Mouse (Mus musculus): ENCODE data around the gene Cops3. TPM values are rescaled to one million over a fixed set of nuclear protein-coding genes. Genes with fewer than 3 reads are reported as not detected.

Gene Cops3
- polyA plus RNA-seq (2012; rRNA removed): 47.3 and 48.1 TPM in 2 replicates

GRCm38 (mm10) chr11:59839459-59840126 is at the start of gene Cops3:
Gene Cops3 (minus strand): TSS chr11:59839838.
- H3K4me1 ChIP-seq (ENCODE audit: control insufficient read depth, insufficient read depth, low read length): peaks cover 1% of the 10 kb centered on the region; the same call in 1 of the 2 replicates
- TF ChIP-seq CTCF (IDR thresholded peaks at IDR 0.05; ENCODE audit: extremely low read depth, insufficient read depth, low read length) (no peak), POLR2A (IDR thresholded peaks at IDR 0.05; ENCODE audit: extremely low read depth, insufficient read depth, low read length) (peak; percentile 75; the same call in 1 of the 2 replicates)
- H3K4me3 ChIP-seq (ENCODE audit: insufficient read depth, low read length): peak within 1 kb of the TSS; percentile 90
- peak within 1 kb of the TSS; percentile 98 for H3K27ac ChIP-seq (ENCODE audit: insufficient read depth, low read length)

DNA sequence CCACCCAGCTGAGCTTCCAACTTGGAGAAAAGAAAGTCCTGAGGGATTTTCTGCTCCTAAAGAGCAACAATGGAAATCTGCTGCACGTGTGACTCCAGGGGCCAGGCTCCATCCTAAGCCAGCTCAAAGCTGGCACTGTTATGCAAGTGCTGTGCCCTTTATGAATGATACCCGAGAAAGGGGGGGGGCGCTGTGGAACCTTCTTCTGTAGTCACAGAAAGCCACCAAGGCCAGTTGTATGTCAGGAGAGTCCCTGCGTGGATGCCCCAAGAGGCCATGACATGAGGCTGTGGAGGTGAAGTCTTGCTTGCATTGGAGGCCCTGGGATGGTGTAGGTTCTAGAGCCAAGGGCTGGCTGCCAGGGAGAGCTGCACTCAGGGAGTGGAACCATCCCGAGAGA is 48.5 kb upstream of the Cops3 start:
- TF ChIP-seq POLR2A (IDR thresholded peaks at IDR 0.05; ENCODE audit: extremely low read depth, insufficient read depth, low read length): no peak
- TF ChIP-seq CTCF (IDR thresholded peaks at IDR 0.05; ENCODE audit: extremely low read depth, insufficient read depth, low read length): no peak
- H3K27ac ChIP-seq (ENCODE audit: insufficient read depth, low read length): no peak overlapping the region
- no peak overlapping the region for H3K4me3 ChIP-seq (ENCODE audit: insufficient read depth, low read length)
- peaks cover 2% of the 10 kb centered on the region; the same call in 1 of the 2 replicates for H3K4me1 ChIP-seq (ENCODE audit: control insufficient read depth, insufficient read depth, low read length)

DNA sequence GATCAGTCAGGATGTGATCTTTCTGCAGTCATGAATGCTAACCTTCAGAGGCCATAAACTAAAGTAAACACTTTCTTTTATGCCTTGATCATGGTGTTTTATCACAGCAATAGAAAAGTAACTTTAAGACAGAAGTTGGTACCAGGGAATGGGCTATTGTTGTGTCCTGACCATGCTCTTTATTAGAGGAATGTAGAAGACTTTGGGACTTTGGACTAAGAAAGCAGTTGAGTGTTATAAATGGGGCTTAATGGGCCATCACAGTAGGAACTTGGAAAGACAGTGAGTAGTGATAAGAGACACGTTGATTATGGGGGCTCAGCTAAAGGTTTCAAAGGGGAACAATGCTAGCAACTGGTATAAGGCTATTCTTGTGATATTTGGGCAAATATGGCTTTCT is 47.3 kb upstream of the Cops3 start:
- H3K4me1 ChIP-seq (ENCODE audit: control insufficient read depth, insufficient read depth, low read length): peaks cover 2% of the 10 kb centered on the region; the same call in 1 of the 2 replicates
- H3K27ac ChIP-seq (ENCODE audit: insufficient read depth, low read length): no peak overlapping the region

DNA sequence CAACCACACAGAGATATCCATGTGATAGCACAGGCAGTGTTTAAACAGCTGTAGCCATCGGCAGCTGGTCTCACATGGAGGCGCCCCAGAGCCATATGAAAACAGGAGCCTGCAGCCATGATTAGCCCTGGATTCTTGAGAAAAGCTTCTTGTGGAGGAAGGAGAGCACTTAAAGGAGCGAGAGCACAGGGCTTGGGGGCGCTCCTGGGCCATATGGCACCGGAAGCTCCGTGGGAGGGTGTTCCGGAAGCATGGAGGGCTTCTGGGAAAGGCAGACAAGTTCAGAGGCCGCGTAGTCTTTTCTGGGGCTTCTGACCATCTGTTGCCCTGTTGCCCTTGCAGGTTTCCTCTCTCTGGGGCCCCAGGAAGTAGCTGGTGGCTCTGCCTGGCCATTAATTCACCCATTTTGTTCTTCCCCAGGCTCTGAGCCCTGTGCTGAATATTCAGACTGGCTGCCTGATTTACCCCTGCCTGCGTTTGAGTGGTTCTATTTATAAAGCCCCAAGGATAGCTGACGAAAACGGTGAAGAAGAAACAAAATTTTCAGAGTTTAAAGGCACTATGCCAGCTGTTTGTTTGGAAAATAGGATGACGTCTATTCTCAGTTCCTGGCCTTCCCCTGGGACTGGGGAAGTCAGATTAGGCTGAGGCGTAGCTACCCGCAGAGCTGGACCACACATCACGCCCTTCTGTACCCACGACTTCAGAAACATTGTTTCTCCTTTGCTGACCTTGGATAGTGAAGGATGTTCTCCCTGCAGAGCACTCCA is 45.8 kb upstream of the Cops3 start:
- H3K4me3 ChIP-seq (ENCODE audit: insufficient read depth, low read length): no peak overlapping the region
- H3K27ac ChIP-seq (ENCODE audit: insufficient read depth, low read length): peak overlapping the region; percentile 26; the same call in 1 of the 2 replicates
- peaks cover 2% of the 10 kb centered on the region; the same call in 1 of the 2 replicates for H3K4me1 ChIP-seq (ENCODE audit: control insufficient read depth, insufficient read depth, low read length)
- no peak for TF ChIP-seq POLR2A (IDR thresholded peaks at IDR 0.05; ENCODE audit: extremely low read depth, insufficient read depth, low read length)
- TF ChIP-seq CTCF (IDR thresholded peaks at IDR 0.05; ENCODE audit: extremely low read depth, insufficient read depth, low read length): no peak

More for the DNA sequence above, 47.3 kb upstream of the Cops3 start:
- no peak overlapping the region for H3K4me3 ChIP-seq (ENCODE audit: insufficient read depth, low read length)
- TF ChIP-seq CTCF (IDR thresholded peaks at IDR 0.05; ENCODE audit: extremely low read depth, insufficient read depth, low read length) (no peak), POLR2A (IDR thresholded peaks at IDR 0.05; ENCODE audit: extremely low read depth, insufficient read depth, low read length) (no peak)

DNA sequence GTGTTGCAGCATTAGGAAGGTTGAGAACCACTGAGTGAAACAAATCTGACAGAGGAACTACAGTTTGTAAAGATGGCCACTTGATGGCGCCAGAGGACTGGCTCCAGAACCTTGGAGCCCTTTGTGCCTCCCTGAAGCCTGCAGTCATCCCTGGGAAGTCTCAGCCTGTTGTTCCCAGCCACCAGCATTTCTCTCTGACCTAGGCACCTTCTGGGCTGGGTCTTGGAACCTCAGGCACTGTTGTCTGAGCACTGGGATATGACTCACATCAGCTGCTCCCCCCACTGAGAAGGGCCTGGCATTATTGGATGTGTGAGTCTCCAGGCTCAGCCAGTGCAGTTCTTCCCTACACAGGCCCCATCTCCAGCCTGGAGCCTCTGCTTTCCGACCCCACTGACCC is 40.4 kb upstream of the Cops3 start:
- no peak overlapping the region for H3K27ac ChIP-seq (ENCODE audit: insufficient read depth, low read length)
- TF ChIP-seq CTCF (IDR thresholded peaks at IDR 0.05; ENCODE audit: extremely low read depth, insufficient read depth, low read length) (peak; percentile 93), POLR2A (IDR thresholded peaks at IDR 0.05; ENCODE audit: extremely low read depth, insufficient read depth, low read length) (no peak)
- no peak overlapping the region for H3K4me3 ChIP-seq (ENCODE audit: insufficient read depth, low read length)
- no peaks in the 10 kb centered on the region for H3K4me1 ChIP-seq (ENCODE audit: control insufficient read depth, insufficient read depth, low read length)

- Histone ChIP-seq H3K4me3 (ENCODE audit: insufficient read depth, low read length) (no peak overlapping the region), H3K4me1 (ENCODE audit: control insufficient read depth, insufficient read depth, low read length) (no peaks in the 10 kb centered on the region), H3K27ac (ENCODE audit: insufficient read depth, low read length) (no peak overlapping the region)
- TF ChIP-seq CTCF (IDR thresholded peaks at IDR 0.05; ENCODE audit: extremely low read depth, insufficient read depth, low read length): no peak
- TF ChIP-seq POLR2A (IDR thresholded peaks at IDR 0.05; ENCODE audit: extremely low read depth, insufficient read depth, low read length): no peak
Measured at GRCm38 (mm10) chr11:59872124-59872523, 32.5 kb upstream of the Cops3 start.

DNA sequence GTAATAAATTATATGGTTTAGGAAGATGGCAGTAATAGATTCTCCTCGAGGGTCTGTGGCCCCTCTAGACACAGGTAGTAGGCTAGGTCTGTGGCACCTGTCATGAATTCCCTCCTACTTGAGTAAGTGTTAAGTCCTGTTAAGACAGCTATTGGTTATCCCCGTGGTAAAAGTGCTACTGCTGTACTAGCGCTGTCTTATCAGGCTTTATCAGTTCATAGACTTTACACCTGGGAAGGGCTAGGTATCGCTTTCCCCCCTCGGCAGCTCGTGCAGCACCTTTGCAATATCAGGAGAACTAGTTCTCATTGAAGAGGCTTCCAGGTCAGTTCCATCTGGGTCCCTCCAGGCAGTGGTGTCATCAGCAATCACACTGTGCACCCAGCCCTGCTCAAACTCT is 24.7 kb upstream of the Cops3 start:
- TF ChIP-seq POLR2A (IDR thresholded peaks at IDR 0.05; ENCODE audit: extremely low read depth, insufficient read depth, low read length) (no peak), CTCF (IDR thresholded peaks at IDR 0.05; ENCODE audit: extremely low read depth, insufficient read depth, low read length) (no peak)

DNA sequence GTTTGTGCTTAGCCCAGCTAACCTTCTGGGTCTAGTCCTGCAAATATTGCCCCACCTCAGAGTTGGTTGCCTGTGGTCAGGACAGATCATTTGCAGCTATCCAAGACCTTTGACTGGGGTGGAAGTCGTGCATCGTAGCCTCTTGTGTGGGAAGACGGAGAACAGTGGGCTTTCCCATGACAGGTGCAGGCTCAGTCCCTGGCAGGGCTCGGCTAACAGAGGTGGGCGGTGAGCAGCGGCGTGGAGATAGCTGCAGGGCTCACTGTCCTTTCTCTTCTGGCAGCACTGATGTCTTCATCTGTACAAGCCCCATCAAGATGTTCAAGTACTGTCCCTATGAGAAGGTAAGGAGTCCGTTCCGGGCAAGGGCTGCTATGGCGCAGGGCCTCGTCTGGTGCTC is 20.8 kb upstream of the Cops3 start:
- no peak overlapping the region for H3K27ac ChIP-seq (ENCODE audit: insufficient read depth, low read length)
- no peaks in the 10 kb centered on the region for H3K4me1 ChIP-seq (ENCODE audit: control insufficient read depth, insufficient read depth, low read length)
- no peak for TF ChIP-seq POLR2A (IDR thresholded peaks at IDR 0.05; ENCODE audit: extremely low read depth, insufficient read depth, low read length)
- H3K4me3 ChIP-seq (ENCODE audit: insufficient read depth, low read length): no peak overlapping the region

More for the DNA sequence above, 24.7 kb upstream of the Cops3 start:
- H3K27ac ChIP-seq (ENCODE audit: insufficient read depth, low read length): no peak overlapping the region
- no peak overlapping the region for H3K4me3 ChIP-seq (ENCODE audit: insufficient read depth, low read length)
- H3K4me1 ChIP-seq (ENCODE audit: control insufficient read depth, insufficient read depth, low read length): no peaks in the 10 kb centered on the region

DNA sequence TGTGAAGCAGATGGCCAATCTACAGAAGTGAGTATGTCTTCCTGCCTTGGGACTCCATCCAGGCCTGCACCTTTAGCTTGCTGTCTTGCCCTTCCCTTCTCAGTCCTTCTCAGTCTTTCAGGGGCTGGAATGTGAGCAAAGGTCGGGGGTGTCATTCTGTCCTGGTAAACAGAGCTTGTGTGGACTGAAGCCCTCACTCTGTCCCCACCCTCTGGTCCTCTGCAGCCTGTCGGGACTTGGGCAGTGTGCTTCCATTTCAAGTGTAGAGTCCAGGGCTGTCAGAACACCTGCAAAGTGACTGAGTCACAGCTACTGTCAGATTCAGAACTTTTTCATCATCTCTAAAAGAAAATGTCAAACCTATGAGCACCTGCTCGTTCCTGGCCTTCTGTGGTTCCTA is 13.2 kb upstream of the Cops3 start:
- TF ChIP-seq CTCF (IDR thresholded peaks at IDR 0.05; ENCODE audit: extremely low read depth, insufficient read depth, low read length): no peak
- no peak for TF ChIP-seq POLR2A (IDR thresholded peaks at IDR 0.05; ENCODE audit: extremely low read depth, insufficient read depth, low read length)
- no peaks in the 10 kb centered on the region for H3K4me1 ChIP-seq (ENCODE audit: control insufficient read depth, insufficient read depth, low read length)
- H3K4me3 ChIP-seq (ENCODE audit: insufficient read depth, low read length): no peak overlapping the region
- no peak overlapping the region for H3K27ac ChIP-seq (ENCODE audit: insufficient read depth, low read length)
